Mouse (Mus musculus) spleen, adult 2 months (tissue): ENCODE results near the gene Arid1b.

ENCODE experiments used
- CTCF ChIP-seq: fragments of 200-500 bp; IDR thresholded peaks from 2 replicates; pipeline ENCODE4 v1.5.1; 2011; ENCODE audit warnings: mild to moderate bottlenecking, inconsistent platforms; ENCODE audit not compliant: insufficient read depth, insufficient read length, insufficient replicate concordance; ENCODE audit errors: extremely low read depth
- POLR2A ChIP-seq: fragments of 200-500 bp; IDR thresholded peaks from 2 replicates; pipeline ENCODE4 v1.6.1; 2011; ENCODE audit warnings: low read depth, low read length, inconsistent platforms

DNA sequence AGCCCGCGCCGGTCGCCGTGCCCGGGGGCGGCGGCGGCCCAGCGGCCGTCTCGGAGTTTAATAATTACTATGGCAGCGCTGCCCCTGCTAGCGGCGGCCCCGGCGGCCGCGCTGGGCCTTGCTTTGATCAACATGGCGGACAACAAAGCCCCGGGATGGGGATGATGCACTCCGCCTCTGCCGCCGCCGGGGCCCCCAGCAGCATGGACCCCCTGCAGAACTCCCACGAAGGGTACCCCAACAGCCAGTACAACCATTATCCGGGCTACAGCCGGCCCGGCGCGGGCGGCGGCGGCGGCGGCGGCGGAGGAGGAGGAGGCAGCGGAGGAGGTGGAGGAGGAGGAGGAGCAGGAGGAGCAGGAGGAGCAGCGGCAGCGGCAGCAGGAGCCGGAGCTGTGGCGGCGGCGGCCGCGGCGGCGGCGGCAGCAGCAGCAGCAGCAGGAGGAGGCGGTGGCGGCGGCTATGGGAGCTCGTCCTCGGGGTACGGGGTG is 1.5 kb downstream of the Arid1b start:
- TF ChIP-seq CTCF (no peak), POLR2A (peak; percentile 63)
